Mouse (Mus musculus) forebrain, embryonic 13.5 days (tissue): ENCODE data around the gene Dnase2a. TPM values are rescaled to one million over a fixed set of nuclear protein-coding genes. Genes with fewer than 3 reads are reported as not detected.
A peak's percentile ranks its signal among the peaks of the same experiment; 100 is the strongest.

Experiments
- ATAC-seq: fragments of 200-750 bp; cut with Nextera tagmentation; 2 replicates; pipeline ENCODE4 v1.8.0; 2017
- H3K27ac ChIP-seq: fragments of 300-500 bp; sonication (generic); 2 replicates; pipeline ENCODE4 v1.5.1; 2015; ENCODE audit warnings: inconsistent platforms, mild to moderate bottlenecking, moderate library complexity
- H3K27me3 ChIP-seq: fragments of 300-500 bp; sonication (generic); 2 replicates; pipeline ENCODE4 v1.6.1; 2015; ENCODE audit warnings: mild to moderate bottlenecking, inconsistent platforms
- H3K36me3 ChIP-seq: fragments of 300-500 bp; sonication (generic); 2 replicates; pipeline ENCODE4 v1.6.1; 2015; ENCODE audit warnings: mild to moderate bottlenecking, inconsistent platforms; ENCODE audit not compliant: poor library complexity, severe bottlenecking
- H3K4me1 ChIP-seq: fragments of 300-500 bp; sonication (generic); 2 replicates; pipeline ENCODE4 v1.6.1; 2015; ENCODE audit warnings: inconsistent platforms
- H3K4me2 ChIP-seq: fragments of 300-500 bp; sonication (generic); 2 replicates; pipeline ENCODE4 v1.6.1; 2015; ENCODE audit warnings: inconsistent platforms, mild to moderate bottlenecking, moderate library complexity
- H3K4me3 ChIP-seq: fragments of 300-500 bp; sonication (generic); 2 replicates; pipeline ENCODE4 v1.5.1; 2015; ENCODE audit warnings: mild to moderate bottlenecking, inconsistent platforms
- H3K9ac ChIP-seq: fragments of 300-500 bp; sonication (generic); 2 replicates; pipeline ENCODE4 v1.6.1; 2015; ENCODE audit warnings: mild to moderate bottlenecking, inconsistent platforms
- H3K9me3 ChIP-seq: fragments of 300-500 bp; sonication (generic); replicated peaks from 2 replicates; pipeline ENCODE4 v1.6.1; 2016; ENCODE audit warnings: inconsistent platforms
- whole genome bisulfite sequencing: fragments of 180-500 bp; shearing (Covaris S2); methylation state at CpG from one replicate; pipeline ENCODE4 v1.1.7; 2015; 5-methylcytosine and 5-hydroxymethylcytosine counted together
- polyA plus RNA-seq: library from polyadenylated mRNA; unstranded; fragments of >200 nt; fragmentation: Nextera tagmentation; extraction: Ambion mirVana; gene quantifications from 2 replicates; pipeline ENCODE4 v1.2.1, GENCODE M21; 2015

Gene Dnase2a
- polyA plus RNA-seq, 1 experiment from 2014 or later, result 6.9 TPM

DNA sequence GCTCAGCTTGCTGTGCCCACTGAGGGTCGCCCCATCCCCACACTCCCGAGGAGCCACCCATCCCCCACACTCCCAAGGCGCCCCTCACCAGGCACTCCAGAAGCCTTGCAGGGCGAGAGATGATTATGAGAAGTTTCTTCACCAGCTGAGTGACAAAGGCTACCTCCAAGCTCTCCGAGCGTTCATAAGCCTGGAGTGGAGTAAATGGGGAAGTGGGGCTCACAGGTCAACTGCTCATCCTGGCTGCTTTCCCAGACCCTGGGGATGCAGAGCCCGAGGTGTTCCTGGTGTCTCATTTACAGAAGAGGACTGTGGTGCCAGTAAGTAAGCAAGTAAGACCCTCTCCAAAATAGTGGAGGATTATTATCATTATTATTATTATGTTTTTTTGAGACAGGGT, 17.2 kb downstream of the Dnase2a start:
- H3K4me2 ChIP-seq, result no peak overlapping the region
- H3K36me3 ChIP-seq, result peaks cover 72% of the 10 kb centered on the region
- peaks cover 15% of the 10 kb centered on the region for H3K4me1 ChIP-seq
- 80% methylated on average over 7 of the region's 7 CpGs for WGBS
- no peak overlapping the region for H3K27ac ChIP-seq
- H3K27me3 ChIP-seq, result peaks cover 18% of the 10 kb centered on the region
- no peak for ATAC-seq
- H3K9ac ChIP-seq, result no peak overlapping the region
- H3K9me3 ChIP-seq, result no peaks in the 10 kb centered on the region
- H3K4me3 ChIP-seq, result no peak overlapping the region

DNA sequence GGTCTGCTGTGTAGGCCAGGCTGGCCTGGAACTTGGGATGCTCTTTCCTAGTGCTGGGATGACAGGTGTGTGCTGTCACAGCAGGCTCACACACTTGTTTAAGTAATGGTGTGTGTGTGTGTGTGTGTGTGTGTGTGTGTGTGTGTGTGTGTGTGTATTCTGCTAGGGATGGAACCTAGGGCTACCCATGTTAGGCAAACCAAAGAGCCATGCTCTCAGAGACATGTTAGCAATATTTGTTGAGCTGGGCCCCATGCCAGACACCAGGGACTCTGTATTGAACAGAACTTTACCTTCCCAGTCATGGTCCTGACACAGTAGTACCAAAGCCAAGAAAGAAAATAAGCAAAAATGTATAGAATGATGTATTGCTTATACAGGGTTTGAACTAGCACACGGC, 19.2 kb downstream of the Dnase2a start:
- Histone ChIP-seq H3K9ac (no peak overlapping the region), H3K4me2 (no peak overlapping the region), H3K27ac (no peak overlapping the region), H3K27me3 (peaks cover 21% of the 10 kb centered on the region), H3K4me3 (no peak overlapping the region), H3K9me3 (no peaks in the 10 kb centered on the region), H3K4me1 (peaks cover 15% of the 10 kb centered on the region), H3K36me3 (peaks cover 59% of the 10 kb centered on the region)
- no peak for ATAC-seq
- WGBS, result 78% methylated on average over 1 of the region's 1 CpGs

DNA sequence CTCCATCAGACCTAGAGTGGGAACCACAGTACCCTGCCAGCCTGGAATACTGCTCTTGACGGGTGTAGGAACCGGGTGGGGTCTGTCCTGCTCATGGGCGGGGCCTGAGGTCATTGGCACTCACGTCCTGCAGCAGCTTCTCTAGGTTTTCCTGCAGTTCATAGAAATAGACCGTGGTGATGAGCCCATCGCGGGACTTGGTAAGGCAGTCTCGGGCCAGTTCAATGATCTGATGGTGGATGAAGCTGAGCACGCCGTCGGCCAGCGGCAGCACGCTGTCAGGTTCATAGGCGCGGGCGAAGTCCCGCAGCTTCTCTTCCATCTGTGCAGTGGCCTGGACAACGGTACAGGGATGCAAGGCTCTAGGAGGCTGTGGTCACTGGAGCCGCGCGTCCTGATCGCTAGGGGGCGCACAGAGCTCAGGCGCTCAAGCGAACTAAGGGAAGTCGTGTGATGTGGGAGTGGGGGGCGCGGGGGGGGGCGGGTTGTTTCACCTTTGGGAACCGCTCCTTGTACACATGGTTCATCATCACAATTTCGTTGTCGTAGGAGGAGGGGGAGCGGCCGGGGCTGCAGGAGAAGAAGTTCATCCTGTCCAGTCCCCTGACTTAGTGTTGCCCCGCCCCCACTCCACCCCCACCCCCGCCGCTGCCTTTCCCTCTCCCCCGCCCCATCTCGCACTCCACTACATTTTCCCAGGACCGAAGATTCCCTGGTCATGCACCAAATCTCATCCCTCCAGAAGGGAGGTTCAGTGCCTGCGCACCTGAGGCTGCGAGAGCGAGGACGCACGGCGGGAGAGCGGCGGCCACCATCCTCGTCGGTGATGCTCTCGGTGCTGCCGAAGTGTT, 20.3 kb downstream of the Dnase2a start:
- Histone ChIP-seq H3K4me2 (peak overlapping the region; percentile 66), H3K9me3 (no peaks in the 10 kb centered on the region), H3K27ac (no peak overlapping the region), H3K27me3 (peaks cover 21% of the 10 kb centered on the region), H3K36me3 (peaks cover 52% of the 10 kb centered on the region), H3K9ac (peak overlapping the region; percentile 54), H3K4me1 (peaks cover 16% of the 10 kb centered on the region), H3K4me3 (peak overlapping the region; percentile 39)
- peak; percentile 79 for ATAC-seq
- 2% methylated on average over 44 of the region's 52 CpGs for WGBS

DNA sequence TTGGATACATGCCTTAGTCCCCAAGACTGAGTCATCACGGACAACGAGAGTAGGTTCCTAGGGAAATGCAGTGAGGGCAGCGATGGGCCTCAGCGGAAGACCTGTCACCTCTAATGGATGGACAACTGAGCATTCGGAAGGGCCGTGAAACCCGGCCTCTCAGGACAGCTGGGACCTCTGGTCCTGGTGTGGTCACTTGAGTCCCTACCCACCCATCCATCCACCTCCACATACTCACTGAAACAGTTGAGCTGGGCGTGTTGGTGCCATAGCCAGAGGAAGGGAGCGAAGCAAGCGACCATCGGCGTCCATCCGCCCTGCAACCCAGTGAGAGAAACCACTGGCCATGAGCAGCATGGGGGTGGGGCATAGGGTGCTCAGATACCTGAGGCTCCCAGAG, 22.2 kb downstream of the Dnase2a start:
- H3K4me2 ChIP-seq, result no peak overlapping the region
- ATAC-seq, result no peak
- peaks cover 36% of the 10 kb centered on the region for H3K4me1 ChIP-seq
- no peaks in the 10 kb centered on the region for H3K9me3 ChIP-seq
- no peak overlapping the region for H3K9ac ChIP-seq
- H3K27ac ChIP-seq, result no peak overlapping the region
- H3K4me3 ChIP-seq, result no peak overlapping the region
- H3K27me3 ChIP-seq, result peaks cover 27% of the 10 kb centered on the region
- 91% methylated on average over 13 of the region's 13 CpGs for WGBS
- H3K36me3 ChIP-seq, result peaks cover 36% of the 10 kb centered on the region

DNA sequence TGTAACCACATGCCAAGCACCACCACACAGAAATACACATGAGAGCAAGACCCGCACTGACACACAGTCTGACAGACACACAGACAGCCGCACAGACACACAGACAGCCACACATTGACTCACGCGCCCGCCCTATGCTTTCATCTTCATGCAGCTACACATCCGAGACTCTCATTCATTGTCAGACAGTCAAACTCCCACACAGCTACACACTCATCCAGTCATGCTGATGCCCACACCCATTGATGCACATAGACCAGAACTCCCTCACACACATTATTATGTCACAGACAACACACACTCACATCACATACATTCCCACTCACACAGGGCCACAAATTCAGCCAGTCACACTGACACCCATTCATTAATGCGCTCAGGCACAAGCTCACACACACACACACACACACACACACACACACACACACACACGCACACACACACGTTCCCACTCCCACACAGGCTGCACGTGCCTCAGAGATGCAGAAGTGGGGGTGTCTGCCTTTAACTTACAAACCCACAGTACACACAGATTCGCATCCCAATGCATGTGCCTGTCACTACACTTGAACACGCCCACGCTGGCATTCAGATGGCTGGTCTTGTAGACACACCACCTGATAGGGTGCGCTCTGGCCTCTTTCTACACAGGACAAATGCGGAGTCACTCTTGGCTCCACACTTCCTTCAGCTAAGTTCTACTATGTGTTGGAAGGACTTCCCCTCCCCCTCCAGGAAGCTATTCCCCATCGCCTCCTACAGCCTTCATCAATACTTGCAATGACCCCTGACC, 25.6 kb downstream of the Dnase2a start:
- Histone ChIP-seq H3K27me3 (peaks cover 30% of the 10 kb centered on the region), H3K36me3 (peaks cover 13% of the 10 kb centered on the region), H3K4me2 (peak overlapping the region; percentile 80), H3K4me3 (peak overlapping the region; percentile 74), H3K4me1 (peaks cover 41% of the 10 kb centered on the region), H3K27ac (no peak overlapping the region), H3K9ac (no peak overlapping the region), H3K9me3 (no peaks in the 10 kb centered on the region)
- ATAC-seq, result no peak
- 86% methylated on average over 16 of the region's 16 CpGs for WGBS

DNA sequence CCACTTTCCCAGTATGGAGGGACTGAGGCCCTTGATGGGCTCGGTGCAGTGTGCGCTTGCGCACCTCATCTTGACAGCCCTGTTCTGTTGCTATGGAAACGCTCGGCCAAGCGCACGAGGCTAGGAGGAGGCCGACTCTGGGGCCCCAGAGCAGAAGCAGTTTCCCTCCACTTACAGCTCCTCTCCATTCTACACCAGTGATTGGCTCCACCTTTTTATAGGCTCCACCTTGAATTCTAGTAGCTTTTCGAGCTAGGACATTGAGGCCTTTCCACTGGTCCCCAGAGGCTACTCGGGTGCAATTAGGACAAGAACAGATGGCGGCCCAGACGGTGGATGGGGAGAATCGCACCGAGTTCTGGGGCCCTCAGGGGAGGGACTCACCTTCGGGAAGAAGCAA, 26.5 kb downstream of the Dnase2a start:
- Histone ChIP-seq H3K9ac (peak overlapping the region; percentile 89; the same call in 1 of the 2 replicates), H3K4me3 (peak overlapping the region; percentile 74), H3K27ac (peak overlapping the region; percentile 87; the same call in 1 of the 2 replicates), H3K4me1 (peaks cover 33% of the 10 kb centered on the region), H3K9me3 (no peaks in the 10 kb centered on the region), H3K4me2 (peak overlapping the region; percentile 80), H3K27me3 (peaks cover 24% of the 10 kb centered on the region), H3K36me3 (peaks cover 13% of the 10 kb centered on the region)
- ATAC-seq, result peak; percentile 57
- WGBS, result 1% methylated on average over 15 of the region's 15 CpGs

DNA sequence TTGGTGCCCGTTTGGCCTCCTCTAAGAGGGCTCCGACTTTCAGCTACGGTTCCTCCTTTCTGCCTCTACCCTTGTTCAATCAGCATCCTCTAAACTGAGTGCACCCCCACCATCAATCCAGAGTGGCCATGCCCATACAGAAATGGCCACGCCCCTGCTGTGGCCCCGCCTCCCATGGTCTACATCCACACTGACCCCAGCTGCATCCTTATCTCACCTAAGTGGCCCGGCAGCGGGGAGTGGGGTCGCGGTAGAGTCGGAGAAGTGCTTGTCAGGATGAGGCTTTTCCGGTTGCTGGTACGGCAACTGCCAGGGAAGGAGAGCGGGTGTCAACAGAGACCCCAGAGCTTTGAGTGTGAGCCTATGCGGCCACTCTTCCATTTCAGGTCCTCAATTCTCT, 27.1 kb downstream of the Dnase2a start:
- H3K27ac ChIP-seq, result peak overlapping the region; percentile 87
- H3K9ac ChIP-seq, result peak overlapping the region; percentile 89
- H3K9me3 ChIP-seq, result no peaks in the 10 kb centered on the region
- peaks cover 33% of the 10 kb centered on the region for H3K4me1 ChIP-seq
- WGBS, result 6% methylated on average over 14 of the region's 14 CpGs
- H3K4me2 ChIP-seq, result peak overlapping the region; percentile 80
- peak; percentile 13; the same call in 1 of the 2 replicates for ATAC-seq
- H3K36me3 ChIP-seq, result peaks cover 6% of the 10 kb centered on the region
- peak overlapping the region; percentile 74 for H3K4me3 ChIP-seq
- peaks cover 17% of the 10 kb centered on the region for H3K27me3 ChIP-seq

DNA sequence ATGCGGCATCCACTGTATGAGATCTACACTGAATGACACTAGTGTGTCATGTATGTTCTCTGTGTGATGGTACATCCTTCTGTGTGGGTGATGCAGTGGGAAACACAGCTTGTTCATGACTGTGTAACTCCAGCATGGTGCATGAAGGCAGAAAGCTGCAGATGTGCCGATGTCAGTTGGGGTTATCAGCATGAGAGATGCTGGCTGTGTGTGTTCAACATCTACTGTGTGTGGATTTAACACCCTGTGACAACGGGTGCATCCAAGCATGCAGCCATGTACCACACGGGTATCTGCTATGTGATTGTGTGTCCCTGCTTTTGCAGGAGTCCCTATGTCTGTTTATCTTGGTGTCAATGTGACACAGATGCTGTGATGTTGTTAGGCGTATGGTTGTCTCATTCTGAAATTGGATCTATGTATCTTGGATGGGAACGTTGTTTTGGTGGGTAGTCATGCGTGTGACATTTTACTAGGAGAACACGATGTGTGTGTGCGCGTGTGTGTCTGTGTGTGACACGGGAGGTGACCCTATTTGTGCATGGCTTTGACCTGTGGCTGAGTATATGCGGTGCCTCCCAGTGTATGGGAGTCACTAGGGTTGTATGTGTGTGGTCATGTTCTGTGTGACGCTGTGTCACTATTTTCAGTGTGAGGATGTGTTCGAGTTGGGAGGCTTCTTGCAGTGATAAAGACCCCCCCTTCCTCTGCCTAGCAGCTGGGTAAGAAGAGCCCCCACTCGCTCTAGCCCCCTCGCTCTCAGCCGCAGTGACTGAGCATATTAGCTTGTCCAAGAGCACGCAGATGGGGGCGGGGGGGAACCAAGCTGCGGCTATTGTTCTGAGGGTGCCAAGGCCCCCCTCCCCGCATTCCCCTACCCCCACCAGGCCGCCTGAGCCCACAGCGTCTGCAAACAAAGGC, 27.9 kb downstream of the Dnase2a start:
- Histone ChIP-seq H3K36me3 (0 out of 2 replicates have a peak, but pooled peaks cover 3% of the 10 kb centered on the region), H3K27ac (peak overlapping the region; percentile 87), H3K27me3 (peaks cover 14% of the 10 kb centered on the region; the same call in 1 of the 2 replicates), H3K9ac (peak overlapping the region; percentile 89), H3K4me1 (peaks cover 33% of the 10 kb centered on the region), H3K9me3 (no peaks in the 10 kb centered on the region), H3K4me2 (peak overlapping the region; percentile 80), H3K4me3 (peak overlapping the region; percentile 74)
- WGBS, result 14% methylated on average over 23 of the region's 23 CpGs
- ATAC-seq, result peak; percentile 43

DNA sequence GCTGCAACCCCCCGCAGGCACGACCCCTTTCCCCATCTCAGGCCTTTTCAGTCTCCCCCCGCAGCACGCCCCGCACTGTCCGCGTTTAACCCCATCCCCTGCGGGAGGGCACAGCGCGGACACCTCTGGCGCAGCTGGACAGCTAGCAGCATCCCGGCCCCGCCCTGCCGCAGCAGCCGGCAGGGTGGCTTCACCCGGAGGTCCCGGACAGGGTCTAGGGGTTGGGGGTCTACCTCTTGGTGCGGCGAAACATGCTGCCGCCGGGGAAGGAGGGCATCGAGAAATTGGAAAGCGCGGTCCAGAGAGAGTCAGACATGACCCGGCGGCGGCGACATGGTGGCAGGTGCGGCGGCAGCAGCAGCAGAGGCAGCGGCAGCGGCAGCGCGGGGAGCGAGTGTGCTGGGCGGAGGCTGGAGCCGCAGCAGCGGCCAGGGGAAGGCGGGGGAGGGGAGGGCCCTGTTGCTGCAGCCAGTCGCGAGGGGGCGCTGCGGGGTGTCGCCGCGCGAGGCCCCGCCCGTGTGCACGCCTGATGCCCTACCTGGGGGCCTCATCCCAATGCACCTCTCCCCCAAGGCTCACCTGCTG, 28.7 kb downstream of the Dnase2a start, which contains the start of gene Mast1:
Gene Mast1 (minus strand): TSS at position 398 of the 585 bp plus-strand sequence.
- H3K4me1 ChIP-seq, result peaks cover 33% of the 10 kb centered on the region
- ATAC-seq, result peak; percentile 62
- H3K36me3 ChIP-seq, result no peaks in the 10 kb centered on the region
- peaks cover 17% of the 10 kb centered on the region; the same call in 1 of the 2 replicates for H3K27me3 ChIP-seq
- peak within 1 kb of the TSS; percentile 89 for H3K9ac ChIP-seq
- peak within 1 kb of the TSS; percentile 80 for H3K4me2 ChIP-seq
- peak within 1 kb of the TSS; percentile 74 for H3K4me3 ChIP-seq
- H3K9me3 ChIP-seq, result no peaks in the 10 kb centered on the region
- WGBS, result under 1% methylated on average over 41 of the region's 50 CpGs
- H3K27ac ChIP-seq, result peak within 1 kb of the TSS; percentile 87

DNA sequence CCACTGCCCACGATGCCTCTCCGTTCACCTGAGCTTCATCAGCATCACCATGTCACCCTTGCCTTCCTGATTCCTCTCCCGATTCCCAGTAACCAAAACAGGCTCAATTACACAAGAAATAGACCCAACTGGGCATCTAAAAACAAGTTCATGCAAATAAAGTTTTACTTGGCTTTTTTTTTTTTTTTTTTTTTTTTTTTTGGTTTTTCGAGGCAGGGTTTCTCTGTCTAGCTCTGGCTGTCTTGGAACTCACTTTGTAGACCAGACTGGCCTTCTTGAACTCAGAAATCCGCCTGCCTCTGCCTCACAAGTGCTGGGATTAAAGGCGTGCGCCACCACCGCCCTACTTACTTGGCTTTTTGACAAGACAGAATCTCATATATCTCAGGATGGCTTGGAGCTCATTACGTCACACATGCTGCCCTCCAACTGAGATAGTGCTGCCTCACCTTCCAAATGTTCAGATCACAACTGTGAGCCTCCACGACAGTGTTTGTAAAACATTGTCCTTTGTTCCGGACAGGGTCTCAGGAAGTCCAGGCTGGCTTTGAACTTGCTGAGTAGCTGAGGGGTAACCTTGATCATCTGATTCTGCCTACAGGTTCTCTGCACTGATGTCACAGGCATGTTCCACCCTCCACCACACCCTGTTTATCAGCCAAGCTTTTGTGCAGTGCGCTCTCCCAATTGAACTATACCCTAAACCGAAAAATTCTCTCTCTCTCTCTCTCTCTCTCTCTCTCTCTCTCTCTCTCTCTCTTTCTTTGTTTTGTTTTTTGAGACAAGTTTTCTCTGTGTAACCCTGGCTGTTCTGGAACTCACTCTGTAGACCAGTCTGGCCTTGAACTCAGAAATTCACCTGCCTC, 29.5 kb downstream of the Dnase2a start:
- peaks cover 20% of the 10 kb centered on the region for H3K27me3 ChIP-seq
- H3K4me3 ChIP-seq, result peak overlapping the region; percentile 74
- H3K9me3 ChIP-seq, result no peaks in the 10 kb centered on the region
- 66% methylated on average over 13 of the region's 13 CpGs for WGBS
- peak overlapping the region; percentile 80 for H3K4me2 ChIP-seq
- ATAC-seq, result no peak
- H3K36me3 ChIP-seq, result no peaks in the 10 kb centered on the region
- peaks cover 33% of the 10 kb centered on the region for H3K4me1 ChIP-seq
- H3K9ac ChIP-seq, result no peak overlapping the region
- no peak overlapping the region for H3K27ac ChIP-seq
